Mouse (Mus musculus): ENCODE data around the gene Ethe1. TPM values are rescaled to one million over a fixed set of nuclear protein-coding genes. Genes with fewer than 3 reads are reported as not detected.

Gene Ethe1
- polyA plus RNA-seq, 1 experiment from 2014 or later, result 35.6 TPM

GRCm38 (mm10) chr7:24566206-24566605, 21.1 kb upstream of the Ethe1 start:
- ATAC-seq (ENCODE audit: insufficient read depth, low FRiP score), result no peak
- Histone ChIP-seq H3K9me3 (replicated peaks; ENCODE audit: control insufficient read depth, low read length) (no peaks in the 10 kb centered on the region), H3K4me2 (ENCODE audit: low read depth, low read length) (no peak overlapping the region), H3K4me1 (ENCODE audit: control insufficient read depth, insufficient read depth, low read length) (no peaks in the 10 kb centered on the region; the same call in 1 of the 2 replicates), H3K36me3 (ENCODE audit: control insufficient read depth, insufficient read depth, low read length) (peaks cover 23% of the 10 kb centered on the region), H3K27me3 (ENCODE audit: control insufficient read depth, insufficient read depth, low read length) (no peaks in the 10 kb centered on the region), H3K4me3 (replicated peaks; ENCODE audit: low read length) (no peak overlapping the region), H3K27ac (ENCODE audit: low read length) (no peak overlapping the region), H3K9ac (ENCODE audit: low read length) (no peak overlapping the region)
- 94% methylated on average over 9 of the region's 9 CpGs for WGBS

- H3K27me3 ChIP-seq (ENCODE audit: control insufficient read depth, insufficient read depth, low read length), result no peaks in the 10 kb centered on the region
- no peaks in the 10 kb centered on the region for H3K4me1 ChIP-seq (ENCODE audit: control insufficient read depth, insufficient read depth, low read length)
- no peak overlapping the region for H3K27ac ChIP-seq (ENCODE audit: low read length)
- peaks cover 23% of the 10 kb centered on the region for H3K36me3 ChIP-seq (ENCODE audit: control insufficient read depth, insufficient read depth, low read length)
- no peak for ATAC-seq (ENCODE audit: insufficient read depth, low FRiP score)
- no peak overlapping the region for H3K4me3 ChIP-seq (replicated peaks; ENCODE audit: low read length)
- no peaks in the 10 kb centered on the region for H3K9me3 ChIP-seq (replicated peaks; ENCODE audit: control insufficient read depth, low read length)
- H3K4me2 ChIP-seq (ENCODE audit: low read depth, low read length), result no peak overlapping the region
- WGBS, result 89% methylated on average over 4 of the region's 4 CpGs
- no peak overlapping the region for H3K9ac ChIP-seq (ENCODE audit: low read length)
Measured at GRCm38 (mm10) chr7:24568512-24568911, 18.8 kb upstream of the Ethe1 start.

GRCm38 (mm10) chr7:24571071-24571470, 16.3 kb upstream of the Ethe1 start:
- H3K9me3 ChIP-seq (replicated peaks; ENCODE audit: control insufficient read depth, low read length), result no peaks in the 10 kb centered on the region
- H3K27ac ChIP-seq (ENCODE audit: low read length), result no peak overlapping the region
- no peaks in the 10 kb centered on the region for H3K4me1 ChIP-seq (ENCODE audit: control insufficient read depth, insufficient read depth, low read length)
- no peaks in the 10 kb centered on the region for H3K27me3 ChIP-seq (ENCODE audit: control insufficient read depth, insufficient read depth, low read length)
- ATAC-seq (ENCODE audit: insufficient read depth, low FRiP score), result no peak
- H3K9ac ChIP-seq (ENCODE audit: low read length), result no peak overlapping the region
- H3K36me3 ChIP-seq (ENCODE audit: control insufficient read depth, insufficient read depth, low read length), result peaks cover 23% of the 10 kb centered on the region
- H3K4me3 ChIP-seq (replicated peaks; ENCODE audit: low read length), result no peak overlapping the region
- H3K4me2 ChIP-seq (ENCODE audit: low read depth, low read length), result no peak overlapping the region
- WGBS, result 72% methylated on average over 4 of the region's 4 CpGs

GRCm38 (mm10) chr7:24572455-24572854, 14.9 kb upstream of the Ethe1 start:
- no peak overlapping the region for H3K4me3 ChIP-seq (replicated peaks; ENCODE audit: low read length)
- WGBS, result 57% methylated on average over 5 of the region's 5 CpGs
- H3K9me3 ChIP-seq (replicated peaks; ENCODE audit: control insufficient read depth, low read length), result no peaks in the 10 kb centered on the region
- H3K9ac ChIP-seq (ENCODE audit: low read length), result no peak overlapping the region
- H3K4me1 ChIP-seq (ENCODE audit: control insufficient read depth, insufficient read depth, low read length), result no peaks in the 10 kb centered on the region
- ATAC-seq (ENCODE audit: insufficient read depth, low FRiP score), result no peak
- H3K27me3 ChIP-seq (ENCODE audit: control insufficient read depth, insufficient read depth, low read length), result no peaks in the 10 kb centered on the region
- H3K36me3 ChIP-seq (ENCODE audit: control insufficient read depth, insufficient read depth, low read length), result peaks cover 20% of the 10 kb centered on the region
- H3K27ac ChIP-seq (ENCODE audit: low read length), result no peak overlapping the region
- no peak overlapping the region for H3K4me2 ChIP-seq (ENCODE audit: low read depth, low read length)

- Histone ChIP-seq H3K27me3 (ENCODE audit: control insufficient read depth, insufficient read depth, low read length) (no peaks in the 10 kb centered on the region), H3K9ac (ENCODE audit: low read length) (no peak overlapping the region), H3K4me3 (replicated peaks; ENCODE audit: low read length) (no peak overlapping the region), H3K36me3 (ENCODE audit: control insufficient read depth, insufficient read depth, low read length) (peaks cover 9% of the 10 kb centered on the region), H3K27ac (ENCODE audit: low read length) (no peak overlapping the region), H3K9me3 (replicated peaks; ENCODE audit: control insufficient read depth, low read length) (no peaks in the 10 kb centered on the region), H3K4me2 (ENCODE audit: low read depth, low read length) (no peak overlapping the region), H3K4me1 (ENCODE audit: control insufficient read depth, insufficient read depth, low read length) (no peaks in the 10 kb centered on the region)
- ATAC-seq (ENCODE audit: insufficient read depth, low FRiP score), result no peak
- WGBS, result 54% methylated on average over 12 of the region's 12 CpGs
Measured at GRCm38 (mm10) chr7:24574224-24574796, 13.0 kb upstream of the Ethe1 start.

- Histone ChIP-seq H3K4me3 (replicated peaks; ENCODE audit: low read length) (no peak overlapping the region), H3K9ac (ENCODE audit: low read length) (no peak overlapping the region), H3K4me1 (ENCODE audit: control insufficient read depth, insufficient read depth, low read length) (no peaks in the 10 kb centered on the region), H3K4me2 (ENCODE audit: low read depth, low read length) (no peak overlapping the region), H3K36me3 (ENCODE audit: control insufficient read depth, insufficient read depth, low read length) (no peaks in the 10 kb centered on the region), H3K27ac (ENCODE audit: low read length) (no peak overlapping the region), H3K27me3 (ENCODE audit: control insufficient read depth, insufficient read depth, low read length) (no peaks in the 10 kb centered on the region), H3K9me3 (replicated peaks; ENCODE audit: control insufficient read depth, low read length) (no peaks in the 10 kb centered on the region)
- 93% methylated on average over 10 of the region's 10 CpGs for WGBS
- ATAC-seq (ENCODE audit: insufficient read depth, low FRiP score), result no peak
Measured at GRCm38 (mm10) chr7:24577811-24578210, 9.5 kb upstream of the Ethe1 start.

- H3K36me3 ChIP-seq (ENCODE audit: control insufficient read depth, insufficient read depth, low read length), result no peaks in the 10 kb centered on the region
- H3K4me2 ChIP-seq (ENCODE audit: low read depth, low read length), result no peak overlapping the region
- H3K4me1 ChIP-seq (ENCODE audit: control insufficient read depth, insufficient read depth, low read length), result peaks cover 2% of the 10 kb centered on the region; the same call in 1 of the 2 replicates
- H3K4me3 ChIP-seq (replicated peaks; ENCODE audit: low read length), result no peak overlapping the region
- peaks cover 4% of the 10 kb centered on the region for H3K27me3 ChIP-seq (ENCODE audit: control insufficient read depth, insufficient read depth, low read length)
- H3K9me3 ChIP-seq (replicated peaks; ENCODE audit: control insufficient read depth, low read length), result no peaks in the 10 kb centered on the region
- ATAC-seq (ENCODE audit: insufficient read depth, low FRiP score), result no peak
- H3K9ac ChIP-seq (ENCODE audit: low read length), result no peak overlapping the region
- H3K27ac ChIP-seq (ENCODE audit: low read length), result no peak overlapping the region
- 88% methylated on average over 6 of the region's 6 CpGs for WGBS
Measured at GRCm38 (mm10) chr7:24584876-24585275, 2.5 kb upstream of the Ethe1 start.

GRCm38 (mm10) chr7:24585995-24586394, 1.3 kb upstream of the Ethe1 start:
- Histone ChIP-seq H3K4me2 (ENCODE audit: low read depth, low read length) (no peak overlapping the region), H3K27ac (ENCODE audit: low read length) (no peak overlapping the region), H3K36me3 (ENCODE audit: control insufficient read depth, insufficient read depth, low read length) (no peaks in the 10 kb centered on the region), H3K9ac (ENCODE audit: low read length) (no peak overlapping the region), H3K27me3 (ENCODE audit: control insufficient read depth, insufficient read depth, low read length) (peaks cover 4% of the 10 kb centered on the region), H3K4me1 (ENCODE audit: control insufficient read depth, insufficient read depth, low read length) (peaks cover 2% of the 10 kb centered on the region; the same call in 1 of the 2 replicates), H3K9me3 (replicated peaks; ENCODE audit: control insufficient read depth, low read length) (no peaks in the 10 kb centered on the region), H3K4me3 (replicated peaks; ENCODE audit: low read length) (no peak overlapping the region)
- WGBS, result 56% methylated on average over 16 of the region's 16 CpGs
- no peak for ATAC-seq (ENCODE audit: insufficient read depth, low FRiP score)

GRCm38 (mm10) chr7:24586828-24587227, 515 bp upstream of the Ethe1 start:
- peak overlapping the region; percentile 75; the same call in 1 of the 2 replicates for H3K27ac ChIP-seq (ENCODE audit: low read length)
- H3K4me2 ChIP-seq (ENCODE audit: low read depth, low read length), result peak overlapping the region; percentile 69
- WGBS, result 9% methylated on average over 8 of the region's 8 CpGs
- H3K4me1 ChIP-seq (ENCODE audit: control insufficient read depth, insufficient read depth, low read length), result peaks cover 2% of the 10 kb centered on the region; the same call in 1 of the 2 replicates
- peak overlapping the region; percentile 60 for H3K4me3 ChIP-seq (replicated peaks; ENCODE audit: low read length)
- H3K9ac ChIP-seq (ENCODE audit: low read length), result peak overlapping the region; percentile 80
- no peaks in the 10 kb centered on the region for H3K9me3 ChIP-seq (replicated peaks; ENCODE audit: control insufficient read depth, low read length)
- peak; percentile 84 for ATAC-seq (ENCODE audit: insufficient read depth, low FRiP score)
- no peaks in the 10 kb centered on the region for H3K36me3 ChIP-seq (ENCODE audit: control insufficient read depth, insufficient read depth, low read length)
- peaks cover 4% of the 10 kb centered on the region for H3K27me3 ChIP-seq (ENCODE audit: control insufficient read depth, insufficient read depth, low read length)
